ENCODE assay signal across 21 mouse cellular contexts in the genomic region with DNA sequence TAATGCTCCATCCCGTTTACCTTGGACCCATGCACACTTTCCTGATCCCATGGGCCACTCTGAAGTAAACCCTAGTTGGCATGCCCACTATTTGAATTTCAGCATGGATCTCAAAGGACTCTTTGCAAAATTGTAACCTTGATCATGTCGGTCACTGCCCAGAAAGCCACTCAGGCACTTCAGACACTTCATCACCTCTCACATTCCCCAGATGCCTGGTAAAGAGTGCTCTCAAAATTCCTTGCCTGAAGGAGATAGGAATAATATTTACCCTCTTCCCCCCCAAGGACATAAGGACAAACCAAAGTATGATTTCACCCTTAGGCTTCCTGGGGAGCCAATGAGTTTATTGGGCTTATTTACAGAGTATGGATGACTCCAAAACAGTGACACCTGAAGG.
DNase-seq lines count a peak whose midpoint lies in the region; ATAC-seq lines count a peak whose summit lies in the region.
"Had no signal": no experiment of that assay in that cellular context is flagged by ENCODE, and none has a peak within 500 bp of the region (broad histone marks: within the 10 kb centered on the region; RNA-seq: fewer than 3 reads in every experiment).

No protein-coding gene starts in this region.

- H3K4me2 ChIP-seq in heart, embryonic 16.5 days (ENCODE audit: low read depth, low read length): no peak overlapping the region
- H3K4me2 ChIP-seq in lung, embryonic 16.5 days (ENCODE audit: low read depth, low read length): no peak overlapping the region
- no peak overlapping the region for H3K4me2 ChIP-seq in forebrain, embryonic 13.5 days
- H3K4me2 ChIP-seq: limb, embryonic 13.5 days; liver, embryonic 15.5 days; neural tube, embryonic 12.5 days had no signal

- peak; percentile 89 for ATAC-seq in heart, embryonic 16.5 days (replicated peaks; ENCODE audit: extremely low read depth, insufficient read depth, low FRiP score)
- peak; percentile 88 for ATAC-seq in lung, embryonic 16.5 days (ENCODE audit: low read depth)
- no peak for ATAC-seq in monocyte, adult 5-6 weeks (replicated peaks; ENCODE audit: insufficient number of reproducible peaks, low FRiP score, low TSS enrichment, poor library complexity, severe bottlenecking)
- ATAC-seq in forebrain, embryonic 13.5 days: no peak
- ATAC-seq: forebrain, postnatal 0 days; hindbrain, embryonic 16.5 days; midbrain, embryonic 16.5 days had no signal

- H3K27me3 ChIP-seq in heart, embryonic 16.5 days (ENCODE audit: control insufficient read depth, insufficient read depth, low read length): no peaks in the 10 kb centered on the region
- H3K27me3 ChIP-seq in lung, embryonic 16.5 days (ENCODE audit: control insufficient read depth, insufficient read depth, low read depth, low read length): no peaks in the 10 kb centered on the region
- no peaks in the 10 kb centered on the region for H3K27me3 ChIP-seq in forebrain, embryonic 13.5 days
- H3K27me3 ChIP-seq: limb, embryonic 13.5 days; liver, embryonic 15.5 days had no signal

- H3K9me3 ChIP-seq in heart, embryonic 16.5 days (replicated peaks; ENCODE audit: control insufficient read depth, low read length): no peaks in the 10 kb centered on the region
- no peaks in the 10 kb centered on the region for H3K9me3 ChIP-seq in lung, embryonic 16.5 days (ENCODE audit: control insufficient read depth, low read length)
- H3K9me3 ChIP-seq in forebrain, embryonic 13.5 days (replicated peaks): no peaks in the 10 kb centered on the region
- H3K9me3 ChIP-seq: limb, embryonic 13.5 days; liver, embryonic 15.5 days; neural tube, embryonic 12.5 days had no signal

- no peaks in the 10 kb centered on the region for H3K36me3 ChIP-seq in heart, embryonic 16.5 days (ENCODE audit: control insufficient read depth, insufficient read depth)
- no peaks in the 10 kb centered on the region for H3K36me3 ChIP-seq in lung, embryonic 16.5 days (ENCODE audit: control insufficient read depth, insufficient read depth, low read length)
- no peaks in the 10 kb centered on the region for H3K36me3 ChIP-seq in forebrain, embryonic 13.5 days (ENCODE audit: poor library complexity, severe bottlenecking)
- H3K36me3 ChIP-seq: limb, embryonic 13.5 days; liver, embryonic 15.5 days; neural tube, embryonic 12.5 days had no signal

- no peak overlapping the region for H3K4me3 ChIP-seq in heart, embryonic 16.5 days (ENCODE audit: low read length)
- H3K4me3 ChIP-seq in lung, embryonic 16.5 days (ENCODE audit: low read length): no peak overlapping the region
- H3K4me3 ChIP-seq in forebrain, embryonic 13.5 days: no peak overlapping the region
- H3K4me3 ChIP-seq: erythroblast, embryonic 14.5 days; gastrocnemius, adult 2 months; layer of hippocampus, adult 2 months; limb, embryonic 13.5 days; liver, embryonic 15.5 days; neural tube, embryonic 12.5 days had no signal

- WGBS in heart, embryonic 16.5 days: 46% methylated on average over 2 of the region's 2 CpGs
- 33% methylated on average over 2 of the region's 2 CpGs for WGBS in lung, embryonic 16.5 days
- WGBS in forebrain, embryonic 13.5 days: 83% methylated on average over 2 of the region's 2 CpGs

- intact Hi-C loops in left cerebral cortex, postnatal 4 days (cut with DNase I): no loop called here

- peak; percentile 23 for DNase-seq in kidney, adult 9 months
- no peak for DNase-seq in kidney, postnatal 25 days
- DNase-seq in left cerebral cortex, postnatal 4 days: no peak
- DNase-seq in natural killer cell, adult 2 months (ENCODE audit: low spot score in 2 of 2): no peak
- DNase-seq: adrenal gland, adult 8-10 months; cerebellum, adult 11-12 months; forebrain, postnatal 0 days; gastrocnemius, adult 2 months; spleen, adult 18-20 months; thymus, adult 18-20 months had no signal

- peaks cover 19% of the 10 kb centered on the region for H3K4me1 ChIP-seq in heart, embryonic 16.5 days (ENCODE audit: control insufficient read depth, insufficient read depth, low read length)
- H3K4me1 ChIP-seq in lung, embryonic 16.5 days (replicated peaks; ENCODE audit: control insufficient read depth, insufficient read depth, low read length): no peaks in the 10 kb centered on the region
- H3K4me1 ChIP-seq in forebrain, embryonic 13.5 days: no peaks in the 10 kb centered on the region
- H3K4me1 ChIP-seq: limb, embryonic 13.5 days; liver, embryonic 15.5 days had no signal

- H3K27ac ChIP-seq in heart, embryonic 16.5 days (ENCODE audit: low read length): peak overlapping the region; percentile 92
- H3K27ac ChIP-seq in lung, embryonic 16.5 days (ENCODE audit: low read length): peak overlapping the region; percentile 78
- H3K27ac ChIP-seq in forebrain, embryonic 13.5 days: no peak overlapping the region
- H3K27ac ChIP-seq: gastrocnemius, adult 2 months; layer of hippocampus, adult 2 months; limb, embryonic 13.5 days; liver, embryonic 15.5 days; neural tube, embryonic 12.5 days had no signal

- H3K9ac ChIP-seq in heart, embryonic 16.5 days (ENCODE audit: low read length): no peak overlapping the region
- H3K9ac ChIP-seq in lung, embryonic 16.5 days (ENCODE audit: low read length): no peak overlapping the region
- H3K9ac ChIP-seq in forebrain, embryonic 13.5 days: no peak overlapping the region
- H3K9ac ChIP-seq: forebrain, postnatal 0 days; limb, embryonic 13.5 days; liver, embryonic 15.5 days; neural tube, embryonic 12.5 days had no signal

Comparison
In these comparisons a context has a peak if more than half of its experiments do, and no peak if none do; other contexts are left out.
1. ATAC-seq: peak in heart, embryonic 16.5 days (single experiment) and lung, embryonic 16.5 days (single experiment); none in monocyte, adult 5-6 weeks (single experiment) and forebrain, embryonic 13.5 days (single experiment).